Mouse (Mus musculus) T-helper 2 cell (primary cell): ENCODE data around the gene Bicdl2.

Experiments used
- in situ Hi-C: fragments of 300-600 bp; cut with MboI, MseI; formaldehyde crosslinking; loops from one replicate; pipeline ENCODE4 v1.15.1; 2025; ENCODE audit warnings: high pct_unique_total_duplicates

The Bicdl2 gene

DNA sequence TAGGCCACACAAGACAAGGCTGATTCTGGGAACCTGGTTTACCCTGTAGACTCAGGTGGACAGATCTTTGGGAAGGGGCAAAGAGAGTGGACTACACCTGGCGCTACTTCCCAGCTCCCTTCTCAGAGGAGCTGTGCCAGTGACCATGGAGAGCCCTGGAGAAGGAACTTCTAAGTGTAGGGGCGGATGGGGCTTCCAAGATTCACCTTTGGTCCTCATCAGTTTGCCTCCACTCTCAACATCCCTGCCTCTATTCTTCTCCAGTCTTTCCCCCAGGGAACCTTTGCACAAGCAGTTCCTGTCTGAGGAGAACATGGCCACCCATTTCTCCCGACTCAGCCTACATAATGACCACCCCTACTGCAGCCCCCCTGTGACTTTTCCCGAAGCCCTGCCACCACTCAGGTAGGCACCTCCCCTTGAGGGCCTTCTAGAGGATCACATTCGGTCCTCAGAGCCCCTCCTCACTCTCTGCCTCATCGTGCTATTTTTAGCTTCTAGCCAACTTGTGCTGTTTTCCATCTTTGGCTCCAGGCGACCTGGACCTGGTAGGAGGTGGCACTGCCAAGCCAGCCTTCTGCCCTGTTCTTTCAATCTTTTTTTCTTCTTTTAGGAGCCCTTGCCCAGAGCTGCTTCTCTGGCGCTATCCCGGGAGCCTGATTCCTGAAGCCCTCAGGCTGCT is 14.1 kb downstream of the Bicdl2 start:
- in situ Hi-C loops = loop anchor here (5.0 kb wide), 1 partner anchor 33 kb away; no protein-coding TSS in a partner anchor

DNA sequence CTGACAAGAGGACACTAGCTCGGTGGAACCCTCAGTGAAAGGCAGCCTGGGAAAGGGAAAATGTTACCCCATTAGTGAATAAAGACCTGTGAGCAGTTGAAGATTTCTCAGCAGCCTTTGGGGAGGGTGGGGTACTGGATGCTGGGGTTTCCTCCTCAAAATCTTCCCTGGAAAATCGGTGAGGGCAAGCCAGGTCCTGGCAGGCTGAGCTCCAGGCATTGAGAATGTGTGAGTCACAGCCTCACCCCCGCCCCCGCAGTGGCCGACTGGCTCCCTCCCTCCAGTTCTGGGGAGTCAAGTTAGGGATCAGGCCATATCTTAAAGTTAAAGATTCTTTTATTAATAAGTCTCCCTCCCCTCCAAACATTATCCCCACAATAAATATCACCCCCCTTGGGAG is 14.8 kb downstream of the Bicdl2 start:
- in situ Hi-C loops = no loop called here

DNA sequence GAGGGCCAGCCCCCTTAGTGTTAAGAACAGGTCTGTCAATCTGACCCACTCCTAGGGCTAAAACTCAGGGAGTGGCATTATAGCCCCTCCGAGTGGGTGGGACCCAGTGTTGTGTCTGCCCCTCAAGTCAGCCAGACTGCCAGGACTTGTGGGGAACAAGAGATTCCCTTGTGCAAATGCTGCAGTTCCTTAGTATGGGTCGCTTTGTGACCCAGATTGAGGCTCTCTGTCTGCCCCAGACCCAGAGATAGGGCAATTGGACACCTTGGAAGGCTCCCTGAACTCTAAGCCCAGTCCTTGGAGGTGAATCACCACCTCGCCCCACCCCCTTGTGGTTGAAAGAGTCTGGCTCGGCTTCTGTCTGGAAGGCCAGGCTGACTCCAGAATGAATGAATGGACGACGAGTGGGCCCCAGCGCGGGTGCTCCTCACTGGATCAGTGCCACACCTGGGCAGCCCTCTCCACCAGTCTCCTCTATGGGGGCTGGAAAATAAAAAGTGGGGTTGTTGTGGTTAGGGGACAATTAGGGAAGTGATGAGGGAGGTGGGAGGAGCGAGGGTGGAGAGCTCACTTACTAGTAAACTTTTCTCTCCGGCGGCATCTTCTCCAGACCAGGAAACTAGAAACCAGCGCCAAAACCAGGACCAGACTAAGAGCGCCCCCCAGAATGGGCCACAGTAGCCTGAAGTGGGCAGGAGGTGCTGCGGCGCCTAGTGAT is 15.4 kb downstream of the Bicdl2 start:
- in situ Hi-C loops = no loop called here

DNA sequence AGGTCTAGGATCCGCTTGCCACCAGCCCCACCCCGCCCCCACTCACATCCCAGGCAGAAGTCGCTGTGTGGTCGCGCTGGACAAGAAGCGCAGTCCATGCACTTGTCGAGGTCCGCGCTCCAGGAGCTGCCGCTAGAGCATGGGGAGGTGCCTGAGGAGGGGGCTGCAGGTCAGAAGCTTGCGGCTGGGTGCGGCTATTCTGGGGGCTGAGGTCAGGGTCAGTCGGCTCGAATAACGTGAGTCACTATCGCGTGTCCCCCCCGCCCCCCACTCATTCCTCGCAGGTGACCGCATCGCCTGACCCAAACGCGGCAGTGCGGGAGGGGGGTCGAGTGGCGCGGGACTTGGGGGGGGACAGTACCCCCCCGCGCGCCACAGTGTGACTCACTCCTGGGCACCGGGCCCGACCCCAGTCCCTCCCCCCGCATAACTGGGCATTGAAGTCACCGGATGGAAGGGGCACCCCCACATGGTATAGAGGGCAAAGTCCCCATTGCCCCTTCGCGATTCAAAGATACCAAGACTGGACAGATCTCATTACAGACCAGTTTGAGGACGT is 16.2 kb downstream of the Bicdl2 start:
- in situ Hi-C loops = no loop called here

DNA sequence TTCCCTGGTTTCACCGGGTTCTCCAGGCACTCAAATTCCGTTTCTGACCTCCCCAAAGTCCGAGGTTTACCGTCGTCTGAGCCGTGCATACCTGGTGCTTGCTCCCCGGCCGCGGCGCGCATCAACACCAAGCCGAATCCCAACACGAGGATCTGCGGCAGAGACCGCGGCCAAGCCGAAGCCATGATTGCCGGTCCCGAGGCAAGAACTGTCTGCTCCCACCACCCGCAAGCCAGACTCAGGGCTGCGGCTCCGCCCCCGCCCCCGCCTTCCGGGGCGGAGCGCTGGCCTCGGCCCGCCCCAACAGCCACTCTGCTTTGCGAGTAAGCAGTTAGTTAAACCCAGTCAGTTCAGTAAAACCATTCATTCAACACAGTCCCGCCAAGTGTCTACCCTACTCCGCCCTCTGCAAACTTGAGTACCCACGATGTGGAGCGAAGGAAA is 17.0 kb downstream of the Bicdl2 start, which contains the start of gene Tnfrsf12a:
Gene Tnfrsf12a, minus strand, starts transcription at position 233 of the 444 bp plus-strand sequence.
- in situ Hi-C loops = no loop called here

DNA sequence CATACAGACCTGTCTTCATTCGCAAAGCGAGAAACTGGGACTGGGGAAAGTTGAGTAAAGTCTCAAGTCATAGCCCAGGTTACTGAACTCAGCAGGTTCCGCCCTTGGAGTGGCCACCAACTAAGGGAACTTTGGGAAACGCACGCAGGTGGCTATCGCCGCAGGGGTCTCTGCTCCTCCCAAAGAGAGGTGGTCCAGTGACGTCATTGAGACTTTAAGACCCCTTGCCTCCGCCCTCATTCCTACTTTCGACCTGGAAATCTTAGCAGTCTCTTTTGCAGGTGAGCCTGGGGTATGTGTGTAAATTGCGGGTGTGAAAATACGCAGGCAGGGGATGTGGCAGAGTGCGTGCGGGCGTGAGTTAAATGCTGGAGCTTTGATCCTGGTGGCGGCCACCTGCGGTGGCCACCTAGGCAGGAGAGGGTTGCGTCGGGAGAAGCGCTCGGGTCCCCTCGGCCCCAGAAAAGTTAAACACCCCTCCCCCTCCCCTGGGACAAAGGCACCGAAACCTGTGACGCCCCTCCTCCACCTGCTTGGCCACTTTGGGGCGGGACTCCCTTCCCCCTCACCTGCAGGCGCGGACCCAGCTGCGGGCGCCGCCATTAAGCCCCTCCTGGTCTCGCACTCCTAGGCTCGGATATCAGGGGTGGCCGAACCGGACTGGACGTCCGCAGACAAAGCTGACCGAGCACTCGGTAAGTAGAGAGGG is 19.0 kb downstream of the Bicdl2 start, which contains the start of gene Cldn6:
Gene Cldn6, plus strand, starts transcription at position 123 of the 709 bp plus-strand sequence.
- in situ Hi-C loops = no loop called here

DNA sequence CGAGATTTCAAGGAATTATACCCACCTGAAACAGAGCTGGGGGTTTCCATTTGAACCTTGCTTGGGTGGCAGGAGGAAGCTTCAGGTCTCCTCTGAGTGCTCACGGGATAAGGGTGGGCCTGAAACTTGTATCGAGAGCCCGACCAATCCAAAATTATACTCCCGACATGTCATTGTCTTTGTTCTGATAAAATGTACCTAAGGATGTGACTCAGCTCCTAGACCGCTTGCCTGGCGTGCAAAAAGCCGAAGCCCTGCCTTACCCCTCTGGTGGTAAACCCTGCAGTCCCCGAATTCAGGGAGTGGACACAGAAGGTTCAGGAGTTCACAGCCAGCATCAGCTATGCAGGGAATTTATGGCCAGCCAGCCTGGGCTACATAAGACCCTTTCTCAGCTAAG is 20.0 kb downstream of the Bicdl2 start:
- in situ Hi-C loops = no loop called here

DNA sequence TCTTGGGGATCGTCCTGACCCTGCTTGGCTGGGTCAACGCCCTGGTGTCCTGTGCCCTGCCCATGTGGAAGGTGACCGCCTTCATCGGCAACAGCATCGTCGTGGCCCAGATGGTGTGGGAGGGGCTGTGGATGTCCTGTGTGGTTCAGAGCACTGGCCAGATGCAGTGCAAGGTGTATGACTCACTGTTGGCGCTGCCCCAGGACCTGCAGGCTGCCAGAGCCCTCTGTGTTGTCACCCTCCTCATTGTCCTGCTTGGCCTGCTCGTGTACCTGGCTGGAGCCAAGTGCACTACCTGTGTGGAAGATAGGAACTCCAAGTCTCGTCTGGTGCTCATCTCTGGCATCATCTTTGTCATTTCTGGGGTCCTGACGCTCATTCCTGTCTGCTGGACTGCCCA is 20.8 kb downstream of the Bicdl2 start:
- in situ Hi-C loops = no loop called here

DNA sequence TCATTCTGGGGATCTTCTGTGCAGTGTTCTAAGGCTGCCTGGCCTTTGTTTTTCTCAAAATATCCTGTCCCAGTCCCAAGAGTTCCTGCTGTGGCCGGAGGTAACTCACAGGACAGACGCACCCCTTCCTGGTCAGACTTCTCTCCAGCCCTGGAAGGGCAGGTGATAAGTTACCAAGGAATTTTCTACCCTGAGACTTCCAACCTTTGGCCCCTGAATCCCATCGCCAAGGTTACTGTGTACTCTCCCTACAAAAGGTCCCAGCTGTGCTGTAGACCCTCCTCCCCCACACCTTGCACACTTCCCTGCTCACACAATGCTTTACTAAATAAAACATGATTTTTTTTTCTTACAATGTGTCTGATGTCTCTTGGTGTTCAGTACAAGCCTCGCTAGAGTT is 21.8 kb downstream of the Bicdl2 start:
- in situ Hi-C loops = no loop called here

DNA sequence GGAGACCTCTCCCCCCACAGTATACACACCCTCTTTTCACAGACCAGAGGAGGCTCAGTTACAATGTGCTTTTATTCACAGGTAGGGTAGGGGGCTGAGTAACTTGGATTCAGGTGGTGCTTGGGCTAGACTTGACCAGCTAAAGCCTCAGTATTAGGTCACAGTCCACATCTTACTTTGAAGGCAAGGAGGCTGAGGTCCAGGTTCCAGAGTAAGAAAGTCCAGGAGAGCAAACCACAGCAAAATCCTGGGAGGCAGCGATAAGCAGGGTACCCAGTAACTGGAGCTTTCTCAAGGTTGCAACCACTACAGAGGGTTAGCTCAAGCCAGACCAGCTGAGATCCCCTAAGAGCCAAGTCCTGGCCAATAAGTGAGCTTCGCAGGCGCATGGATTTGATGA is 22.2 kb downstream of the Bicdl2 start:
- in situ Hi-C loops = no loop called here

DNA sequence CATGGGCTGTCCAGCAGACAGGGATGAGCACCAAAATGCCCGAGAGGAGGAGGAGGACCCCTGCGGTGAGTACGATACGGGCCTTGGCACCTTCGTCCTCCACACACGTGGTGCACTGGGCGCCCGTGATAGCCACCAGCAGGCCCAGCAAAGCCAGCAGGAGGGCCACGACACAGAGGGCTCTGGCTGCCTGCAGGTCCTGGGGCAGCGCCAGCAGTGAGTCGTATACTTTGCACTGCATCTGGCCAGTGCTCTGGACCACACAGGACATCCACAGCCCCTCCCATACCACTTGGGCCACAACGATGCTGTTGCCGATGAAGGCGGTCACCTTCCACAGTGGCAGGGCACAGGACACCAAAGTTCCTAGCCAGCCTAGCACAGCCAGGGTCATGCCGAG is 22.9 kb downstream of the Bicdl2 start:
- in situ Hi-C loops = no loop called here

DNA sequence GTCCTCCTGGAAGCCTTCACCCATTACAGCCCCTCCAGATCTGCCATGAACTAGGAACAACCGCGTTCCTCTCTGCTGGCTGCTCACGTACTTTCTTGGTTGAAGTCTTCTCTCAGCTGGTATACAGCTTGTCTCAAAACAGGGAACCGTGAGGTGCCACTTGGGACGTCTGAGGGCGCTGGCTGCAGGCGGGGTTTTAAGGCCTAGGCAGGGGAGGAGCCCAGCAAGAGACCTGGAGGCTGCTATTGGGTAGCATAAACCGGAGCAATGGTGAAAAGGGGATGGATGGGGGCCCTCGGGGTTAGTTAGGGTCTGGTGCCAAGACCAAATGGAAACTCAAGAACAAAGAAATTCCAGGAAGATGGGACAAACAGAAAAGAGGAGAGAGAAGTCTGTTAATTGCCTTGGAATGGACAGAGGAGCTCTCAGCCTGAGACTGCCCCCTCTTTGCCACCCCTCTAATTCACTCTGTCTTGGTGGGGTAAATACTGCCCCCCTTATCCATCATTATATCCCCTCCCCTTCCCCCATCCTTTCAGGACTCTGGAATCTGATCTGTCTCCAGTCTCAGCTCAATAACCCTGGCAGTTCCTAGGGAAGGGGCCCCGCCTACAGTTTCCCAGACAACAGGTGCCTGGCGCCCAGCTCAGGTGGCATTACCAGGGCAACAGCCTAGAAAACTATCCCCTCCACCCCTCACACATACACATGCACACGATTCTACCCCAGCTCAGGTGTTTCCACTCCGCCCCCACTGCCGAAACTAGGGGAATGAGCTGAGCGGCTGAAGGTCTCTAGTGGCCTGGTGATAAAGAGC is 23.8 kb downstream of the Bicdl2 start, which contains the start of gene Cldn9:
Gene Cldn9, minus strand, starts transcription at position 171 of the 817 bp plus-strand sequence.
- in situ Hi-C loops = no loop called here

DNA sequence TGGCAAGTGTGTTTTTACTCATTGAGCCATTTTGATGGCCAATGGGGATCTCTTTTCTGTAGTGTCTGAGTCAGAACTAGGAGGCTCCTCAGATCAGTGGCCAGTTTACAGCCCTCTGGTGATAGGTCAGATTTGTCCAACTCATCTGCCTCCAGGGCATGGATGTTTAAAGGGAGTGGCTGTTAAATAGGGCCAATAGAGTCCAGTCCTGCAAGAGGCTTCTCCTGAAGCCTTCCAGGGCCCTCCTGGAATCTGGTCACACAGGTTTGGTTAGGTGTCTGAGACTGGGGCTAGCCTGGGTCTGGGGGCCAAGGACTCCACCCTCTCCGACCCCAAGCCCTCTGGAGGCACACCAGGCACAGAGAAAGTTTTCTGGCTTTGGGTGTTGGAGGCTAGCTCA is 34.2 kb downstream of the Bicdl2 start:
- in situ Hi-C loops = no loop called here

DNA sequence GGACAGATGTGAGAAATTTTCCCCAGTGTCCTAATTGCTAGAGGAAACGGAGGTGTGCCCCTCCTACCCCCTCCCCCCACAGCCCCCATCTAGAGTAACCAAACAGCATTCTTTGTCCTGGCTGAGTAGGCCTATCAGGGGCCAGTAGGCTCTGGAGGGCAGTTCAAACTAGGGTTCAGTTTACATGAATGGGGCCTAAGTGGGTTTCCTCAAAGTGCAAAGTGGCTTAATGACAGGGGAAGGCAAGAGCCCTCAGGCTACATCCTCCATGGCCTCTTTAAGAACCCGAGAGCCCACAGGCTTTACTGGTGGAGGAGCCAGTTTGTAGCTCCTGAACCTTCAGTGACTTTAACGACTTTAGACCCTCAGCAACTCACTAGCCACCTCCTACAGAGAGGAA is 35.5 kb downstream of the Bicdl2 start:
- in situ Hi-C loops = no loop called here

DNA sequence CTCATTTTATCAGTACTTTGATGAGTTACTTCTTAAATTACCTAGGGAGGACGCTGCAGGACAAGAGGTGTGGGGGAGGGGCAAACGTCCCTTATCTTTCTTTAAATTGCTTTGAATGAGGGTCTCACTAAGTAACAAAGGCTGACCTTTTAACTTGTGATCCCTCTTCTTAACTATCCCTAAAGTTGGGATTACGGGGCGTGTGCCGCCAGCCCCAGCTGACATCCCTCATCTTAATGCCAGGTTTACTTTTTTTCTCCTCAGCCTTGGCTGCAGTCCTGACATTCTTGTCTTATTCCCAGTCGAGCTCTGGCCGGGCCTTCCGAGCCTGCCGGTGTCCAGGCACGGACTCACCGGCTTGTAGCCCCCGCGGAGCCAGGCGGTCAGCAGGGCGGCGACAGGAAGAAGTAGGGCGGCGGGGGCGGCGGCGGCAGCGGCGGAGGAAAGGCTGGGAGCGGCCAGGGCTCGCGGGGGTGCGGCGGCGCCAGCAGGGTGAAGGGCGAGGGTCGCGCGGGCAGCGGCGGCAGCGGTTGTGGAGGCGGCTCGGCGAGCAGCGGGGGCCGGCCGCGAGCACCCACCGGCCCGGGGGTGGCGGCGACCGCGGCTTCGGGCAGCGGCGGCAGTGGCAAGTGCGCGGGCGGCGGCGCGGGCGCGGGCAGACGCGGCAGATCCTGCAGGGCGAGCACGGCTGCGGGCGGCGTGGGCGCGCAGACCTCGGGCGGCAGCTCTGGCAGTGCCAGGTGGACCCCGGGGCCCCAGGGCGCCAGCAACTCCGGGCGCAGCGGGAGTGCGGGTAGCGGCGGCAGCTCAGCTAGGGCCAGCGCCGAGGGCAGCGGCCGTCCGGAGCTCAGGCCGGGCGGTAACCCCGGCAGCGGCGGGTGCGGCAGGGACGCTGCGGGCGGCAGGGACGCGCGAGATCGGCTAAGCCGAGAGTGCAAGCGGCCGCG is 39.1 kb downstream of the Bicdl2 start:
- in situ Hi-C loops = loop anchor here (5.0 kb wide), 1 partner anchor 62 kb away; no protein-coding TSS in a partner anchor

DNA sequence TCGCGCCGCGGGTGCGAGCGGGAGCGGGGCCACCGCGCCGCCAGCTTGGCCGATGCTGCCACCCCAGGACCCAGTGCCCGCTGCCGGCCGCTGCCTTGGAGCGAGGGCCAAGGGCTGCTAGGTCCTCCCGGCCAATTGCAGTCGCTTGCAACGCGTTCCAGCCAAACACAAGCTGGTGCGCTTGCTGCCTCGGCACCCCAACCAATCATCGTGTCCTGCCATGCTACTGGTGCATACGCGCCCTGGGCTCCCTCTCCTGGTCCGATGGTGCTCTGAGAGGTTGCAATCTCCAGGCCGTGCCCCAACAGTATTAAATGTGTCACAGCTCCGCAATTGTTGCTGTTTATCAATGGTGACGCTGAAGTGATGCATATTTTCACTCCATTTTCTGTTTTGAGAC is 39.8 kb downstream of the Bicdl2 start:
- in situ Hi-C loops = loop anchor here (5.0 kb wide), 1 partner anchor 63 kb away; no protein-coding TSS in a partner anchor

DNA sequence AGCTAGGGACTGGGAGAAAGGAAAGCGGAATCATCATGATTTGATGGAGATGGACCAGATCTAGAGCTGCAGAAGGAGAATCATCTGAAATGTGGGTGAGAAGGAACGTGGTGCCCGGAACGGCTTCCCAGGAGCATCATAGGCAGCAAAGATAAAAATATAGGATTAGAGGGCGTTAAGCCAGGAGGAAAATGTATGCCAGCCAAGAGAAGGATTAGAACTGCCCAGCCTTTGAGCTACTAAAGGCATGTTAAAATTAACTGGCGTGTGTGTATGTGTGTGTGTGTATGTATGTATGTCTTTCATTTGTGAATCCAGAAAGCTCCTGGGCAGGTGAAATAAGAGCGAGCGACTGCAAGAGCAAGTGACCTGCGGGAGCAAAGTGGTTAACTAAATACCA is 43.0 kb downstream of the Bicdl2 start:
- in situ Hi-C loops = loop anchor here (5.0 kb wide), 1 partner anchor 66 kb away; no protein-coding TSS in a partner anchor

DNA sequence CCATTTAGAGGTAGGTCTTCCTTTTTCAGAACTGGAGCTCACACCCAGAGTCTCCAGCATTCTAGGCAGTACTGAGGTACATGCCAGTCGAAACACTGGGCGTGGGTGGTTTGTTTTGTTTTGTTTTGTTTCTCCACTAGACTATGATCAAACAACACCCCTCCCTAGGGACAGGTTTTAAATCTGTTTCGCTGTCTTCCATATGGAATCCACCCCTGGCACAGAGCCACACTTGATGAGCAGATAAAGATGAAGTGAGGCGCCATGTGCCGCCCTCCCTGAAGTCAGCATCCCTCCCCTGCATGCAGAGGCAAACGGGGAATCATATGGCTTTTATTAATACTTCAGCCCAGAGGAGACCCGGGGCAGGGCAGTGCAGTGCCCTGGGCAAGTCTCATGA is 44.4 kb downstream of the Bicdl2 start:
- in situ Hi-C loops = loop anchor here (5.0 kb wide), 2 partner anchors 32 to 67 kb away; partner anchors contain the start of genes Hcfc1r1 and Thoc6

DNA sequence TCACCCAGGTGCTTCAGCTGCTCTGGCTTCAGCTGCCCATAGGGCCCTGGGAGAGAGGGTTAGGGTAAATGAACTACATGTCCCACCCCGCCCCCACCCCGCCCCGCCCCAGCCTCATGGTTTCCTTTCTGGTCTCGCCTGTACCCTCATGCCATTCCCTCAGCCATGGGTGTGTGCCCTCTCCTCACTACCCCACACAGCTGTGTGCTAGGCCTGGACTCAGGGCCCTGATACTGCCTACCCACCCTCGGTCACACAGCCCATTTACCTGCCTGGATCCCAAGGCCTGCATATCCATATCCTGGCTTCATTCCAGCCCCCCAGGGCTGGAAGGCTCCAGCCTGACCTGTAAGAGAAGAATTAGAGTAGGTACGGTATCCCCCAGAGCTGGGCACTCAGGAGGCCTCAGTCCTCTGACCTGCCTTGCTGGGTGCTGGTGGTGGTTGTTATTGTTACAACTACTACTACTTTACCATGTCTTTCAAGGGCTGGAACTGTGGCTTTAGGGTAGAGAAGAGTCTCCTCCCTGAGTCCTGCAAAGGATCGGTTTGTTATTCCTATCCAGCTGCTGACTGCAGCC is 45.3 kb downstream of the Bicdl2 start:
- in situ Hi-C loops = loop anchor here (5.0 kb wide), 1 partner anchor 33 kb away; the partner anchor contains the start of genes Hcfc1r1 and Thoc6
